ENCODE assay signal across 8 mouse cellular contexts in genomic region chr6:108235680-108236123, GRCm38 (mm10). TPM values are rescaled to one million over a fixed set of nuclear protein-coding genes. Genes with fewer than 3 reads are reported as not detected.
DNase-seq lines count a peak whose midpoint lies in the region; ATAC-seq lines count a peak whose summit lies in the region.

No protein-coding gene starts in this region.

- ATAC-seq in forebrain, embryonic 11.5 days (replicated peaks; ENCODE audit: low FRiP score): no peak
- peak; percentile 62; the same call in 1 of the 2 replicates for ATAC-seq in limb, embryonic 13.5 days (ENCODE audit: low FRiP score, low read depth)

- no peak overlapping the region for H3K4me2 ChIP-seq in forebrain, embryonic 11.5 days (ENCODE audit: low read depth, low read length, severe bottlenecking)
- H3K4me2 ChIP-seq in limb, embryonic 13.5 days (replicated peaks): peak overlapping the region; percentile 39

- intact Hi-C loops in heart, postnatal 14 days (cut with DNase I): loop anchor here (5.0 kb wide), 1 partner anchor 92 kb away; no protein-coding TSS in a partner anchor

- peak overlapping the region; percentile 72 for H3K27ac ChIP-seq in forebrain, embryonic 10.5 days
- no peak overlapping the region for H3K27ac ChIP-seq in forebrain, embryonic 11.5 days (ENCODE audit: low read depth, low read length)
- peak overlapping the region; percentile 66 for H3K27ac ChIP-seq in limb, embryonic 13.5 days

- peaks cover 84% of the 10 kb centered on the region for H3K4me1 ChIP-seq in forebrain, embryonic 10.5 days
- H3K4me1 ChIP-seq in forebrain, embryonic 11.5 days (replicated peaks; ENCODE audit: control insufficient read depth, insufficient read depth, low read length): 0 out of 2 replicates have a peak, but pooled peaks cover 2% of the 10 kb centered on the region
- H3K4me1 ChIP-seq in limb, embryonic 13.5 days: peaks cover 77% of the 10 kb centered on the region

- no peaks in the 10 kb centered on the region for H3K27me3 ChIP-seq in forebrain, embryonic 10.5 days (ENCODE audit: poor library complexity, severe bottlenecking)
- no peaks in the 10 kb centered on the region for H3K27me3 ChIP-seq in forebrain, embryonic 11.5 days (ENCODE audit: control insufficient read depth, insufficient read depth, low read length)
- H3K27me3 ChIP-seq in limb, embryonic 13.5 days: no peaks in the 10 kb centered on the region; the same call in 1 of the 2 replicates

- WGBS in forebrain, embryonic 10.5 days: 62% methylated on average over 13 of the region's 13 CpGs
- 55% methylated on average over 13 of the region's 13 CpGs for WGBS in forebrain, embryonic 11.5 days
- WGBS in limb, embryonic 13.5 days: 12% methylated on average over 13 of the region's 13 CpGs

- no peak for DNase-seq in forebrain, embryonic 10.5 days (ENCODE audit: extremely low spot score, low spot score)
- no peak for DNase-seq in forebrain, embryonic 11.5 days (ENCODE audit: low spot score)
- DNase-seq in embryo, embryonic 9.5 days (ENCODE audit: extremely low spot score): peak; percentile 48
- DNase-seq in heart, postnatal 14 days: peak; percentile 37 to 52
- no peak for DNase-seq in cerebellum, postnatal 4 days (ENCODE audit: low spot score in 2 of 2)
- no peak for DNase-seq in cerebellum, postnatal 14 days
- no peak for DNase-seq in layer of hippocampus, postnatal 36 days

- H3K9me3 ChIP-seq in forebrain, embryonic 10.5 days: no peaks in the 10 kb centered on the region
- H3K9me3 ChIP-seq in forebrain, embryonic 11.5 days (ENCODE audit: control insufficient read depth, low read length): no peaks in the 10 kb centered on the region
- H3K9me3 ChIP-seq in limb, embryonic 13.5 days: no peaks in the 10 kb centered on the region

- H3K36me3 ChIP-seq in forebrain, embryonic 10.5 days (replicated peaks): peaks cover 21% of the 10 kb centered on the region
- no peaks in the 10 kb centered on the region for H3K36me3 ChIP-seq in forebrain, embryonic 11.5 days (ENCODE audit: control insufficient read depth, insufficient read depth, low read length)
- H3K36me3 ChIP-seq in limb, embryonic 13.5 days: no peaks in the 10 kb centered on the region

- no peak overlapping the region for H3K9ac ChIP-seq in forebrain, embryonic 11.5 days (ENCODE audit: low read length)
- no peak overlapping the region for H3K9ac ChIP-seq in limb, embryonic 13.5 days

- no peak overlapping the region for H3K4me3 ChIP-seq in forebrain, embryonic 10.5 days
- H3K4me3 ChIP-seq in forebrain, embryonic 11.5 days (ENCODE audit: low read depth, low read length): no peak overlapping the region
- no peak overlapping the region for H3K4me3 ChIP-seq in limb, embryonic 13.5 days

RNA-seq across cellular contexts. Expression of gene Itpr1, which starts 22.8 kb away (rescaled TPM):
- polyA plus RNA-seq in forebrain, embryonic 10.5 days (2016; fragmentation: Nextera tagmentation; extraction: Ambion mirVana): 11.6 and 11.9 TPM in 2 replicates
- polyA plus RNA-seq in forebrain, embryonic 11.5 days (2014; fragmentation: Nextera tagmentation; extraction: Ambion mirVana): 7.8 and 8.1 TPM in 2 replicates
- 10 to 100 TPM; 57.3 to 63.4 TPM for total RNA-seq in heart, postnatal 14 days (2021)
- polyA plus RNA-seq in limb, embryonic 13.5 days (2015; fragmentation: Nextera tagmentation; extraction: Ambion mirVana): 9.4 and 10.8 TPM in 2 replicates
- total RNA-seq in layer of hippocampus, postnatal 36 days (2021): 100 to 1,000 TPM; 290 to 296 TPM

RNA-seq across cellular contexts. Expression of gene Sumf1, which starts 50.3 kb away (rescaled TPM):
- 12.8 and 13.0 TPM in 2 replicates for polyA plus RNA-seq in forebrain, embryonic 10.5 days (2016; fragmentation: Nextera tagmentation; extraction: Ambion mirVana)
- polyA plus RNA-seq in forebrain, embryonic 11.5 days (2014; fragmentation: Nextera tagmentation; extraction: Ambion mirVana): 15.0 and 17.4 TPM in 2 replicates
- 10 to 100 TPM; 15.7 to 17.1 TPM for total RNA-seq in heart, postnatal 14 days (2021)
- polyA plus RNA-seq in limb, embryonic 13.5 days (2015; fragmentation: Nextera tagmentation; extraction: Ambion mirVana): 22.4 and 23.6 TPM in 2 replicates
- 10 to 100 TPM; 18.5 to 18.9 TPM for total RNA-seq in layer of hippocampus, postnatal 36 days (2021)

Comparison
In these comparisons a context has a peak if more than half of its experiments do, and no peak if none do; other contexts are left out.
1. DNase-seq: peak in embryo, embryonic 9.5 days (single experiment) and heart, postnatal 14 days (2 of 2); none in forebrain, embryonic 10.5 days (single experiment), forebrain, embryonic 11.5 days (single experiment), cerebellum, postnatal 4 days (0 of 2), cerebellum, postnatal 14 days (0 of 2) and layer of hippocampus, postnatal 36 days (0 of 2).